Mouse (Mus musculus) layer of hippocampus, adult 2 months (tissue): ENCODE results near the gene Slc10a7. TPM values are rescaled to one million over a fixed set of nuclear protein-coding genes. Genes with fewer than 3 reads are reported as not detected.
"Not testable (repeated sequence)": the region's sequence is repeated elsewhere in the genome, so short reads cannot be mapped to it uniquely, and the experiment has no call there.

Experiments
- DNase-seq, 2 experiments: peaks; one replicate each; pipeline ENCODE4 v3.0.0; 2022; ENCODE audit warnings: low spot score in 2 of 2
- H3K27ac ChIP-seq: fragments of 200-600 bp; 2 replicates; pipeline ENCODE4 v1.8.1; 2022
- H3K4me3 ChIP-seq: fragments of 200-600 bp; 2 replicates; pipeline ENCODE4 v1.8.1; 2022; ENCODE audit warnings: mild to moderate bottlenecking
- CTCF ChIP-seq: fragments of 200-600 bp; conservative IDR thresholded peaks from 2 replicates; pipeline ENCODE4 v1.8.1; 2022; ENCODE audit warnings: antibody characterized with exemption, mild to moderate bottlenecking, moderate library complexity
- long read RNA-seq, 2 experiments: library from polyadenylated mRNA; stranded (forward); transcript quantifications; one replicate each; pipeline ENCODE4 v2.0.0; 2021; ENCODE audit warnings: borderline mapping rate in 2 of 2
- total RNA-seq, 2 experiments: library from RNA; stranded (reverse); gene quantifications; 2 replicates each; pipeline ENCODE4 v1.2.3; 2021

The Slc10a7 gene
- 1 to 10 TPM; 7.2 to 7.9 TPM for total RNA-seq
- long read RNA-seq, experiment 1, partial matches to known transcripts = 1 of 2 reads
- long read RNA-seq, experiment 1, other reads (novel, unspliced or antisense) = 1 of 2 reads
- long read RNA-seq, experiment 2, partial matches to known transcripts = 0 of 1 reads
- long read RNA-seq, experiment 2, other reads (novel, unspliced or antisense) = 0 of 1 reads

- peak within 1 kb of the TSS; percentile 98 for H3K27ac ChIP-seq
- H3K4me3 ChIP-seq = peak within 1 kb of the TSS; percentile 67
- peak; percentile 90 for DNase-seq
- TF ChIP-seq CTCF = no peak
These were observed at the start of gene Slc10a7 for GRCm38 (mm10) chr8:78509273-78510031. Gene Slc10a7, plus strand, starts transcription at chr8:78509346.

DNA sequence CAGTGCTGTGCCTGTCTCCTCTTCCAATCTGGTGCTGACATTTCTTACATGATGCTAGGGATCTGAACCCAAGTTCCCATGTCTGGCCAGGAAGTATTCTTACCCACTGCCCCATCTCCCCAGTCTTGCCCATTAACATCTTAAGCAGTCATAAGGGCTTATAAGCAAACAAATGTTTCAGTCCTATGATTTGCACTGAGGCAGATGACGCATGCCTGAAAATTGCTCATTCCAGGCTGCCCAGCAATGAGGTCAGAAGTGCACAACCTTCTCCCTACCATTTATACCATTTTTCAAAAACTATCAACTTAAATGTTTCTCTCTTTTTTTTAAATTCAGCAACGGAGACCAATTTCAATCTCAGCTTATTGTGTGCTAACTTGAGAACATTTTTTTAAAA is 45.2 kb upstream of the Slc10a7 start:
- no peak for TF ChIP-seq CTCF
- no peak overlapping the region for H3K27ac ChIP-seq
- H3K4me3 ChIP-seq = no peak overlapping the region
- DNase-seq = no peak

- Histone ChIP-seq H3K27ac (no peak overlapping the region), H3K4me3 (no peak overlapping the region)
- TF ChIP-seq CTCF = peak; percentile 53
- DNase-seq = no peak
These were observed 41.3 kb upstream of the Slc10a7 start for GRCm38 (mm10) chr8:78467889-78468288.

- DNase-seq = no peak
- Histone ChIP-seq H3K27ac (no peak overlapping the region), H3K4me3 (no peak overlapping the region)
- peak; percentile 69 for TF ChIP-seq CTCF
These were observed 31.9 kb upstream of the Slc10a7 start for GRCm38 (mm10) chr8:78477051-78477829.

- TF ChIP-seq CTCF = no peak
- DNase-seq = no peak
- H3K27ac ChIP-seq = no peak overlapping the region
- no peak overlapping the region for H3K4me3 ChIP-seq
These were observed 19.4 kb upstream of the Slc10a7 start for GRCm38 (mm10) chr8:78489733-78490132.

- H3K4me3 ChIP-seq = no peak overlapping the region
- no peak overlapping the region for H3K27ac ChIP-seq
- no peak for DNase-seq
- no peak for TF ChIP-seq CTCF
These were observed 16.1 kb upstream of the Slc10a7 start for GRCm38 (mm10) chr8:78493031-78493430.

- H3K4me3 ChIP-seq, DNase-seq, H3K27ac ChIP-seq: not testable (repeated sequence)
These were observed 12.9 kb upstream of the Slc10a7 start for GRCm38 (mm10) chr8:78496273-78496672.

- H3K27ac ChIP-seq = no peak overlapping the region
These were observed 6.4 kb upstream of the Slc10a7 start for GRCm38 (mm10) chr8:78502706-78503105.

DNA sequence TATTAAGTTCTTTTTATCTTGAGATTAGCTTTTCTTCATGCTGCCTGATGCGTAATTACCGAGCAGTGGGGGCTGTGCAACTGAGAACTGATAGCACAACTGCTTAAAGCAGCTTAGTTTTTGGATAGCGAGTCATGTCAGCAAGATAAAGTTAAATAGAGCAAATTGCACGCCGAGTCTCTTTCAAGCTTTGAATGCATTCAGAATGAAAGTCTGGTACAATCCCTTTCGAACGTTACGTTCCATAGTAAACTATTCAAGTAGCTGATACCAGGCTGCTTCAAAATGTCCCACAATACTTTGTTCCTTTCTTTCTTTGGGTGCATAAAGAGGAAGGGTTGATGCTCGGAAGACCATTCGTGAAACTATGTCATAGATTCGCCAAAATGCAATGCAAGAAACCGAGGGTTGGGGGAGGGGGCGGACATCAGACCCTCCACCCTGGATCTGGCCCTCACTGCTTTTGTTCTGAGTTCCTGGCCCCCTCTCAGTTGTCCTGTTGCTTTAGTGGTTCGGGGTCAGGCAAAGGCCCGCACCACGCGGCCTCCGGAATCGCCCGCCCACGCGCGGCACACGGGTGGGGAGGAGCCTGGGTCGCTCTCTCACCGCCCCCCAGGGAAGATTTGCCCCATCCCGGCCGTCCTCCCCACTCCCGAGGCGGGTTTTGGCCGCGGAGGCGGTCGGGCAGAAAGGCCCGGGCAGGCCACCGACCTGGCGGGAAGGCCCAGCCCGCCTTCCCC is 997 bp upstream of the Slc10a7 start:
- DNase-seq = peak; percentile 19 to 37
- peak overlapping the region; percentile 98 for H3K27ac ChIP-seq
- no peak for TF ChIP-seq CTCF
- peak overlapping the region; percentile 67 for H3K4me3 ChIP-seq

More at GRCm38 (mm10) chr8:78502706-78503105, 6.4 kb upstream of the Slc10a7 start:
- DNase-seq = no peak
- no peak for TF ChIP-seq CTCF
- H3K4me3 ChIP-seq = no peak overlapping the region

GRCm38 (mm10) chr8:78508719-78509272 is 350 bp upstream of the Slc10a7 start, which contains the start of gene Rbmxl1:
Gene Rbmxl1, minus strand, starts transcription at chr8:78508898.
- Histone ChIP-seq H3K27ac (peak within 1 kb of the TSS; percentile 98), H3K4me3 (peak within 1 kb of the TSS; percentile 67)
- DNase-seq = peak; percentile 85 to 93
- peak; percentile 33; the same call in 1 of the 2 replicates for TF ChIP-seq CTCF

DNA sequence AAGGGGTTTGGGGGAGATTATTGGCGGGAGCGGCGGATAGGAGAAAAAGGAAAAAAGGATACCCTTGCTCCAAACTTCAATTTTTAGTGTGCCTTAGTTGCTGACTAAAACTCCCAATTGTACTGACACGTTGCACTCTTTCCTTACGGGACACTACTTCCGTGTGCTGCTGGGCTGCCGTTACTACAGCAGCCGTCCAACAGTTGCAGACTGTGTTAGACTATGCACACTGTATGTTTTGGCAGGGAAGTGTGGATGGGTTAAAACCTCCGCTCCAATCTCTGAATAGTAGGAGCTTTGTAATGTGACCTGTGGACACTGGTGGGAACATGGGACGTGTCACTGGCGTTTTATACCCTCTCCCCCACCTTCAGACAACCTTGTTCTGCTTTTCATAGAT is 948 bp downstream of the Slc10a7 start:
- no peak for DNase-seq
- peak overlapping the region; percentile 67 for H3K4me3 ChIP-seq
- no peak for TF ChIP-seq CTCF
- no peak overlapping the region for H3K27ac ChIP-seq

DNA sequence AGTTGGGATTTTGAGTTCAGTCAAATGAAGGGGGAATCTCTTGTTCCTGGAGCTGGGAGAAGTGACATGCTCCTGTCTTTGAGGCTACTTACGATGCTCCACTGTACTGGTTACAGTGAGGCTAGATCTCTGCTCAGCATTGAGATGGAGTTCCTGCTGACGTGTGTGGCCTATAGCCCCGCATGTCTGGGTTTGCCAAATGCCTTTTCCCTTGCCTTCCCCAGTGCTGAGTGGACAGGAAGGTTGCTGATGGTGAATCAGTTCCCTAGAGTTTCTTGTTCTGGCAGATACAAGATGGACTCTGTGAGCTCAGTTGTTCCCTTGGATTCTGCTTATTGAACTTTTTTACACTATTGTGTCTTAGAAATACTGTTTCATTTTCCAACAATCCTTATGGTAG is 1.8 kb downstream of the Slc10a7 start:
- no peak for DNase-seq
- Histone ChIP-seq H3K27ac (no peak overlapping the region), H3K4me3 (no peak overlapping the region)
- no peak for TF ChIP-seq CTCF
